Mouse (Mus musculus): Measurements from ENCODE around the gene Tmem132a. TPM values are rescaled to one million over a fixed set of nuclear protein-coding genes. Genes with fewer than 3 reads are reported as not detected.

Tmem132a gene
- polyA plus RNA-seq, 1 experiment from 2014 or later: 71.5 TPM

GRCm38 (mm10) chr19:10904927-10905727 is 35.4 kb upstream of the Tmem132a start:
- H3K27ac ChIP-seq (ENCODE audit: low read depth, low read length): peak overlapping the region; percentile 84
- H3K9me3 ChIP-seq (ENCODE audit: control insufficient read depth, low read length): no peaks in the 10 kb centered on the region
- peaks cover 9% of the 10 kb centered on the region; the same call in 1 of the 2 replicates for H3K4me1 ChIP-seq (ENCODE audit: control insufficient read depth, insufficient read depth, low read length)
- H3K36me3 ChIP-seq (ENCODE audit: control insufficient read depth, insufficient read depth, low read length): peaks cover 75% of the 10 kb centered on the region
- no peak overlapping the region for H3K4me2 ChIP-seq (replicated peaks; ENCODE audit: low read depth, low read length)
- 35% methylated on average over 7 of the region's 7 CpGs for WGBS
- no peak overlapping the region for H3K9ac ChIP-seq (ENCODE audit: low read depth, low read length)
- no peak overlapping the region for H3K4me3 ChIP-seq (ENCODE audit: low read length)
- peak; percentile 88; the same call in 1 of the 2 replicates for ATAC-seq (ENCODE audit: low FRiP score, low TSS enrichment)
- H3K27me3 ChIP-seq (ENCODE audit: control insufficient read depth, insufficient read depth, low read length): no peaks in the 10 kb centered on the region

GRCm38 (mm10) chr19:10904512-10904911 is 34.8 kb upstream of the Tmem132a start:
- no peak overlapping the region for H3K9ac ChIP-seq (ENCODE audit: low read depth, low read length)
- no peak for ATAC-seq (ENCODE audit: low FRiP score, low TSS enrichment)
- H3K4me2 ChIP-seq (replicated peaks; ENCODE audit: low read depth, low read length): no peak overlapping the region
- no peak overlapping the region for H3K4me3 ChIP-seq (ENCODE audit: low read length)
- H3K27me3 ChIP-seq (ENCODE audit: control insufficient read depth, insufficient read depth, low read length): no peaks in the 10 kb centered on the region
- peak overlapping the region; percentile 42; the same call in 1 of the 2 replicates for H3K27ac ChIP-seq (ENCODE audit: low read depth, low read length)
- H3K4me1 ChIP-seq (ENCODE audit: control insufficient read depth, insufficient read depth, low read length): peaks cover 9% of the 10 kb centered on the region; the same call in 1 of the 2 replicates
- H3K9me3 ChIP-seq (ENCODE audit: control insufficient read depth, low read length): no peaks in the 10 kb centered on the region
- H3K36me3 ChIP-seq (ENCODE audit: control insufficient read depth, insufficient read depth, low read length): peaks cover 82% of the 10 kb centered on the region
- 92% methylated on average over 5 of the region's 5 CpGs for WGBS

DNA sequence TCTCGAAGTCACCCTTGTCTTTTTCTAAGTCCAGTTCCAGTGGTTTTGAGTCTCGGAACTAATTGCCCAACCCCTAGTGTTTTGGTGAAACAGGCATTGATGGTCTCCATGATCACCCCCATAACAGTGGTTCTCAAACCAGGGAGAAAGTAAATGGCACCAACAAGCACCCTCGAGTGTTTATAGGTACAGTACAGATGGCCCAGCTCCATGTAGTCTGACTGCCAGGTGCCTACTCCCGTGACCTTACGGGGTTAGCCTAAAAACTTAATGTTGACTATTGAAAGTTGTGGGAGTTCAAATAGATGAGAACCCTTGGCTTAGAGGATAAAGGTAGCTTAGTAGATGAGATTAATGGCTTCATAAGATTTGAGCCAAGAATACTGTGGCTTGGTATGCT is 31.3 kb upstream of the Tmem132a start:
- ATAC-seq (ENCODE audit: low FRiP score, low TSS enrichment): no peak
- H3K4me1 ChIP-seq (ENCODE audit: control insufficient read depth, insufficient read depth, low read length): peaks cover 20% of the 10 kb centered on the region
- WGBS: 95% methylated on average over 5 of the region's 5 CpGs
- H3K9me3 ChIP-seq (ENCODE audit: control insufficient read depth, low read length): no peaks in the 10 kb centered on the region
- H3K27me3 ChIP-seq (ENCODE audit: control insufficient read depth, insufficient read depth, low read length): no peaks in the 10 kb centered on the region
- peaks cover 88% of the 10 kb centered on the region for H3K36me3 ChIP-seq (ENCODE audit: control insufficient read depth, insufficient read depth, low read length)
- H3K9ac ChIP-seq (ENCODE audit: low read depth, low read length): no peak overlapping the region
- H3K4me3 ChIP-seq (ENCODE audit: low read length): no peak overlapping the region
- no peak overlapping the region for H3K27ac ChIP-seq (ENCODE audit: low read depth, low read length)
- no peak overlapping the region for H3K4me2 ChIP-seq (replicated peaks; ENCODE audit: low read depth, low read length)

- Histone ChIP-seq H3K4me3 (ENCODE audit: low read length) (no peak overlapping the region), H3K4me1 (ENCODE audit: control insufficient read depth, insufficient read depth, low read length) (peaks cover 18% of the 10 kb centered on the region; the same call in 1 of the 2 replicates), H3K27ac (ENCODE audit: low read depth, low read length) (no peak overlapping the region), H3K27me3 (ENCODE audit: control insufficient read depth, insufficient read depth, low read length) (no peaks in the 10 kb centered on the region), H3K4me2 (replicated peaks; ENCODE audit: low read depth, low read length) (no peak overlapping the region), H3K9me3 (ENCODE audit: control insufficient read depth, low read length) (no peaks in the 10 kb centered on the region), H3K9ac (ENCODE audit: low read depth, low read length) (no peak overlapping the region), H3K36me3 (ENCODE audit: control insufficient read depth, insufficient read depth, low read length) (peaks cover 82% of the 10 kb centered on the region)
- ATAC-seq (ENCODE audit: low FRiP score, low TSS enrichment): no peak
- WGBS: 84% methylated on average over 6 of the region's 6 CpGs
These were observed 30.6 kb upstream of the Tmem132a start for GRCm38 (mm10) chr19:10900315-10900714.

DNA sequence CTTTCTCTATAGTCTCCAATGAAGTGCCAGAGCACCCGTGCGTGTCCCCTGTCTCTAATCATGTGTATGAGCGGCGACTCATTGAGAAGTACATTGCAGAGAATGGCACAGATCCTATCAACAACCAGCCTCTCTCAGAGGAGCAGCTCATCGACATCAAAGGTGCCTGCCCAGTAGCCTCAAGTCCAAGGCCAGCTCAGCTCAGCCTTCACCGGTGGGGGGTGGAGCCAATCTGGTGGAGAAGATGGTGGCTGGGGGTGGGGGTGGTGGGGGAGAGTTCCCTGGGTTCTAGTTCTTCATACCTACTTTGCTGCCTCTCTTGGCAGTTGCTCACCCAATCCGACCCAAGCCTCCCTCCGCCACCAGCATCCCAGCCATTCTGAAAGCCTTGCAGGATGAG is 27.8 kb upstream of the Tmem132a start:
- no peak overlapping the region for H3K4me2 ChIP-seq (replicated peaks; ENCODE audit: low read depth, low read length)
- H3K27me3 ChIP-seq (ENCODE audit: control insufficient read depth, insufficient read depth, low read length): no peaks in the 10 kb centered on the region
- H3K9ac ChIP-seq (ENCODE audit: low read depth, low read length): no peak overlapping the region
- H3K27ac ChIP-seq (ENCODE audit: low read depth, low read length): no peak overlapping the region
- H3K4me1 ChIP-seq (ENCODE audit: control insufficient read depth, insufficient read depth, low read length): peaks cover 14% of the 10 kb centered on the region; the same call in 1 of the 2 replicates
- H3K9me3 ChIP-seq (ENCODE audit: control insufficient read depth, low read length): no peaks in the 10 kb centered on the region
- no peak overlapping the region for H3K4me3 ChIP-seq (ENCODE audit: low read length)
- ATAC-seq (ENCODE audit: low FRiP score, low TSS enrichment): no peak
- peaks cover 55% of the 10 kb centered on the region for H3K36me3 ChIP-seq (ENCODE audit: control insufficient read depth, insufficient read depth, low read length)
- 68% methylated on average over 8 of the region's 8 CpGs for WGBS

GRCm38 (mm10) chr19:10896849-10897248 is 27.1 kb upstream of the Tmem132a start:
- Histone ChIP-seq H3K36me3 (ENCODE audit: control insufficient read depth, insufficient read depth, low read length) (peaks cover 48% of the 10 kb centered on the region), H3K4me2 (replicated peaks; ENCODE audit: low read depth, low read length) (peak overlapping the region; percentile 86), H3K4me3 (ENCODE audit: low read length) (no peak overlapping the region; the same call in 1 of the 2 replicates), H3K9ac (ENCODE audit: low read depth, low read length) (peak overlapping the region; percentile 83; the same call in 1 of the 2 replicates), H3K27me3 (ENCODE audit: control insufficient read depth, insufficient read depth, low read length) (no peaks in the 10 kb centered on the region), H3K27ac (ENCODE audit: low read depth, low read length) (no peak overlapping the region), H3K9me3 (ENCODE audit: control insufficient read depth, low read length) (no peaks in the 10 kb centered on the region), H3K4me1 (ENCODE audit: control insufficient read depth, insufficient read depth, low read length) (peaks cover 14% of the 10 kb centered on the region; the same call in 1 of the 2 replicates)
- no peak for ATAC-seq (ENCODE audit: low FRiP score, low TSS enrichment)
- 77% methylated on average over 7 of the region's 7 CpGs for WGBS

DNA sequence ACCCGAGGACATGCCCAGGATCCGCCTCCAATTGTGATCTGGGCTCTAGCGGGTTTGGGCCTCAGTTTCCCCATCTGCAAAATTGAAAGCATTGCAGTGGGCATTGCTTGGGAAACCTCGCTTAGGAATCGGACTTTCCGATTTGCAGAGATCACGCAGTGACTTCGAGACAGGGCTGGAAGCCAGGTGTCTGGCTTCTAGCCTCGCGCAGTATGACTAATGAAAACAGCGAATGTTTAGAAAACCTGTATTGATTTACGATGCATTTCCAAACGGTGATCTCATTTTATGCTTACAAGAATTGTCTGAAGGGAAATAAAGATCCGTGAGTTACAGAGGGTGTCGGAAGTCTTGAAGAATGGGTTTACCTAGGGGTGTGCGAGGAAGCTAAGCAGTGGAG is 26.0 kb upstream of the Tmem132a start:
- 1% methylated on average over 16 of the region's 16 CpGs for WGBS
- Histone ChIP-seq H3K27ac (ENCODE audit: low read depth, low read length) (peak overlapping the region; percentile 85), H3K9ac (ENCODE audit: low read depth, low read length) (peak overlapping the region; percentile 83), H3K36me3 (ENCODE audit: control insufficient read depth, insufficient read depth, low read length) (peaks cover 37% of the 10 kb centered on the region), H3K4me3 (ENCODE audit: low read length) (peak overlapping the region; percentile 79), H3K4me2 (replicated peaks; ENCODE audit: low read depth, low read length) (peak overlapping the region; percentile 86), H3K9me3 (ENCODE audit: control insufficient read depth, low read length) (no peaks in the 10 kb centered on the region), H3K4me1 (ENCODE audit: control insufficient read depth, insufficient read depth, low read length) (peaks cover 14% of the 10 kb centered on the region; the same call in 1 of the 2 replicates), H3K27me3 (ENCODE audit: control insufficient read depth, insufficient read depth, low read length) (no peaks in the 10 kb centered on the region)
- ATAC-seq (ENCODE audit: low FRiP score, low TSS enrichment): no peak

DNA sequence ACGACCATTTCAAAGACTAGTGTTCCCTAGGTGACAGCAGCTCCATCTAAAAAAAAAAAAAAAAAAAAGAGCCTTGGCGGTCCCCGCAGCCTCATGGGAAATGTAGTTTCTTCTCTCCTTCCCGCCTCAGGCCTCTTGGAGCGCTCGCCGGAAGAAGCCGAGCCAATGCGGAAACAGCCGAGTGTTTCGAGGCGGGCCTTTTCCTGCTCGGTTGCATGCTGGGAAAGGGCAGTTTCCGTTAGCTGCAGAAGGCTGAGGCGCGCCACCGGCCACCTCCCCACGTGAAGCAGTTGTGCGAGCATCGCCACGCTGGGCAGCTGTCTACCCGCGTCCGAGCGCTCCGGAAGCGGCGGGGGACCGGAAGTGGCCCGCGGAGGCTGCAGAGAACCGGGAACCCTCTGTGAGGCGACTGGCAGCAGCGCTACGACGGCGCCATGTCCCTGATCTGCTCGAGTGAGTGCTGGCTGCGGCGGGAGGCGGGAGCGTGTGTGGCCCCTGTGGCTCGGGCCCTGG is 25.3 kb upstream of the Tmem132a start, which contains the start of gene Prpf19:
Gene Prpf19, plus strand, starts transcription at position 216 of the 513 bp plus-strand sequence.
- peak within 1 kb of the TSS; percentile 79 for H3K4me3 ChIP-seq (ENCODE audit: low read length)
- WGBS: 0% methylated on average over 42 of the region's 43 CpGs
- H3K4me1 ChIP-seq (ENCODE audit: control insufficient read depth, insufficient read depth, low read length): peaks cover 14% of the 10 kb centered on the region; the same call in 1 of the 2 replicates
- ATAC-seq (ENCODE audit: low FRiP score, low TSS enrichment): peak; percentile 96
- no peaks in the 10 kb centered on the region for H3K27me3 ChIP-seq (ENCODE audit: control insufficient read depth, insufficient read depth, low read length)
- no peaks in the 10 kb centered on the region for H3K9me3 ChIP-seq (ENCODE audit: control insufficient read depth, low read length)
- peaks cover 30% of the 10 kb centered on the region for H3K36me3 ChIP-seq (ENCODE audit: control insufficient read depth, insufficient read depth, low read length)
- peak within 1 kb of the TSS; percentile 86 for H3K4me2 ChIP-seq (replicated peaks; ENCODE audit: low read depth, low read length)
- peak within 1 kb of the TSS; percentile 85 for H3K27ac ChIP-seq (ENCODE audit: low read depth, low read length)
- H3K9ac ChIP-seq (ENCODE audit: low read depth, low read length): peak within 1 kb of the TSS; percentile 83

DNA sequence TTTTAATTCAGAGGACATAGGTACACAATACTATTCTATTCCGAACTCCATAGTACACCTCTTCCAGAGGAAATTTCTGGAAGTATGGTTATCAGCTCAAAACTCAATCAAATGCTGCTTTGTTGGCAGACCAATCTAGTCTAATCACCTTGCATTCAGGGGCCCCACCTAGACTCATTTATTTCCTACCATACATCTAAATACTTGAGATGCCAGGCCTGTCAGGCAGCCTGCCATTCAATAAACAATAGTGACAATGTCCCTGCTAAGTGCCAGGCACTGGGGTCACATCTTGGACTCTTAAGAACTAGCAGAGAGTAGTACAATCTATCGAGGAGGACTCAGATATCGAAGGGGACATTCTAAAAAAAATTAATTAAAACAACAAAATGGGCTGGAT is 22.5 kb upstream of the Tmem132a start:
- no peak overlapping the region for H3K9ac ChIP-seq (ENCODE audit: low read depth, low read length)
- H3K27ac ChIP-seq (ENCODE audit: low read depth, low read length): no peak overlapping the region
- no peak for ATAC-seq (ENCODE audit: low FRiP score, low TSS enrichment)
- peaks cover 2% of the 10 kb centered on the region; the same call in 1 of the 2 replicates for H3K36me3 ChIP-seq (ENCODE audit: control insufficient read depth, insufficient read depth, low read length)
- H3K9me3 ChIP-seq (ENCODE audit: control insufficient read depth, low read length): no peaks in the 10 kb centered on the region
- no peak overlapping the region for H3K4me2 ChIP-seq (replicated peaks; ENCODE audit: low read depth, low read length)
- no peaks in the 10 kb centered on the region for H3K27me3 ChIP-seq (ENCODE audit: control insufficient read depth, insufficient read depth, low read length)
- WGBS: 89% methylated on average over 3 of the region's 3 CpGs
- peaks cover 11% of the 10 kb centered on the region; the same call in 1 of the 2 replicates for H3K4me1 ChIP-seq (ENCODE audit: control insufficient read depth, insufficient read depth, low read length)
- H3K4me3 ChIP-seq (ENCODE audit: low read length): no peak overlapping the region

Measured in kidney, embryonic 14.5 days (tissue).